Mouse (Mus musculus): ENCODE measurements at regions not wholly inside any gene's neighbourhood (a gene's known extent, or its start where the extent isn't known, plus 50 kb on each side); places are given as distances from the start of the nearest gene placed in this dataset.
"Not testable (repeated sequence)": the region's sequence is repeated elsewhere in the genome, so short reads cannot be mapped to it uniquely, and the experiment has no call there.

GRCm38 (mm10) chrX:32130254-32130653 is 82.6 kb downstream of the Btbd35f22 start:
- not testable (repeated sequence) for DNase-seq

GRCm38 (mm10) chrX:32148141-32148540 is 100.5 kb downstream of the Btbd35f22 start:
- peak in 1 of 2 experiments; percentile 0 for DNase-seq
